Mouse (Mus musculus): ENCODE measurements around the gene Alk.

DNA sequence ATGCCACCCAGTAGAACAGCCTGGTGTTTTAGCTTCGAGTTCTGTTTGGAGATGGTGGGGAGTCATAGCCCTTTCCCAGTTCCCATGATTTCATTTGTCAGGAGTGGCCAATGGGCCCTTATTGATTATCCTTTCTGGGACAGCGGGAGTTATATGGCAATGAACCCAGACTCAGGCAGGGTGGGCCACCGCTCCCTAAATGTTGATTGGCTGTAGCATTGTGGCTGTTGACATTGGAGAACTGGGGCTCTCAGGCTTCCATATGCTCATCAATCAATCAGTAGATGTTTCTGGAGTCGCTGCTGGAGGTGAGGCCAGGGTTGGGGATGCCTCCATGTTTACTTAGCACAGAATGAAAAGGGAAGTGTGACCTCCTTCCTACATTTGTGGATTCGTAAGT, 655.7 kb downstream of the Alk start:
- TF ChIP-seq CTCF (IDR thresholded peaks at IDR 0.05; ENCODE audit: borderline replicate concordance, control insufficient read depth, extremely low read depth, insufficient read depth, low read length, poor library complexity) = no peak
- no peak for TF ChIP-seq POLR2A (IDR thresholded peaks at IDR 0.05; ENCODE audit: control insufficient read depth, extremely low read depth, insufficient read depth, low read length, poor library complexity)

Data from thymus, adult 2 months (tissue).